Mouse (Mus musculus) liver, embryonic 13.5 days (tissue): Measurements from ENCODE around the gene Reln. TPM values are rescaled to one million over a fixed set of nuclear protein-coding genes. Genes with fewer than 3 reads are reported as not detected.

Source experiments
- ATAC-seq: fragments of 200-750 bp; cut with Nextera tagmentation; 2 replicates; pipeline ENCODE4 v1.8.0; 2017; ENCODE audit warnings: low read depth, mild to moderate bottlenecking, moderate number of reproducible peaks, moderate library complexity
- DNase-seq: peaks from one replicate; pipeline ENCODE4 v3.0.0; 2022
- H3K27ac ChIP-seq: fragments of 300-500 bp; sonication (generic); 2 replicates; pipeline ENCODE4 v1.5.1; 2015; ENCODE audit warnings: moderate library complexity, mild to moderate bottlenecking, inconsistent platforms
- H3K27me3 ChIP-seq: fragments of 300-500 bp; sonication (generic); 2 replicates; pipeline ENCODE4 v1.6.1; 2015; ENCODE audit warnings: mild to moderate bottlenecking, inconsistent platforms
- H3K36me3 ChIP-seq: fragments of 300-500 bp; sonication (generic); 2 replicates; pipeline ENCODE4 v1.6.1; 2015; ENCODE audit warnings: mild to moderate bottlenecking, inconsistent platforms
- H3K4me1 ChIP-seq: fragments of 300-500 bp; sonication (generic); replicated peaks from 2 replicates; pipeline ENCODE4 v1.6.1; 2015; ENCODE audit warnings: inconsistent platforms
- H3K4me2 ChIP-seq: fragments of 300-500 bp; sonication (generic); 2 replicates; pipeline ENCODE4 v1.6.1; 2015; ENCODE audit warnings: inconsistent platforms, mild to moderate bottlenecking, moderate library complexity
- H3K4me3 ChIP-seq: fragments of 300-500 bp; sonication (generic); replicated peaks from 2 replicates; pipeline ENCODE4 v1.5.1; 2015; ENCODE audit warnings: mild to moderate bottlenecking, inconsistent platforms
- H3K9ac ChIP-seq: fragments of 300-500 bp; sonication (generic); 2 replicates; pipeline ENCODE4 v1.6.1; 2015; ENCODE audit warnings: mild to moderate bottlenecking, inconsistent platforms
- H3K9me3 ChIP-seq: fragments of 300-500 bp; sonication (generic); replicated peaks from 2 replicates; pipeline ENCODE4 v1.6.1; 2016; ENCODE audit warnings: inconsistent platforms
- WGBS: fragments of 180-500 bp; shearing (Covaris S2); methylation state at CpG from one replicate; pipeline ENCODE4 v1.1.7; 2015; ENCODE audit not compliant: insufficient replicate concordance; 5-methylcytosine and 5-hydroxymethylcytosine counted together
- polyA plus RNA-seq: library from polyadenylated mRNA; unstranded; fragments of >200 nt; fragmentation: Nextera tagmentation; extraction: Ambion mirVana; gene quantifications from 2 replicates; pipeline ENCODE4 v1.2.1, GENCODE M21; 2015

The Reln gene
- polyA plus RNA-seq, 1 experiment from 2014 or later = 22.5 TPM

GRCm38 (mm10) chr5:22223940-22224339 is 120.6 kb downstream of the Reln start:
- Histone ChIP-seq H3K4me2 (no peak overlapping the region), H3K27me3 (no peaks in the 10 kb centered on the region), H3K9me3 (no peaks in the 10 kb centered on the region), H3K36me3 (peaks cover 7% of the 10 kb centered on the region; the same call in 1 of the 2 replicates), H3K4me3 (no peak overlapping the region), H3K9ac (no peak overlapping the region), H3K27ac (no peak overlapping the region), H3K4me1 (no peaks in the 10 kb centered on the region)
- 58% methylated on average over 2 of the region's 2 CpGs for WGBS
- no peak for ATAC-seq
- no peak for DNase-seq

- WGBS = 68% methylated on average over 8 of the region's 8 CpGs
- H3K36me3 ChIP-seq = no peaks in the 10 kb centered on the region
- H3K4me2 ChIP-seq = no peak overlapping the region
- DNase-seq (no peak), ATAC-seq (no peak)
- H3K27me3 ChIP-seq = no peaks in the 10 kb centered on the region
- H3K27ac ChIP-seq = no peak overlapping the region
- no peaks in the 10 kb centered on the region for H3K9me3 ChIP-seq
- no peaks in the 10 kb centered on the region for H3K4me1 ChIP-seq
- no peak overlapping the region for H3K9ac ChIP-seq
- H3K4me3 ChIP-seq = no peak overlapping the region
These were observed 136.0 kb downstream of the Reln start for GRCm38 (mm10) chr5:22208311-22209021.

- WGBS = 56% methylated on average over 2 of the region's 2 CpGs
- no peak for DNase-seq
These were observed 146.6 kb downstream of the Reln start for GRCm38 (mm10) chr5:22197926-22198325.

GRCm38 (mm10) chr5:22196891-22197290 is 147.6 kb downstream of the Reln start:
- Histone ChIP-seq H3K4me1 (peaks cover 7% of the 10 kb centered on the region; the same call in 1 of the 2 replicates), H3K9ac (no peak overlapping the region), H3K36me3 (peaks cover 4% of the 10 kb centered on the region; the same call in 1 of the 2 replicates), H3K27me3 (no peaks in the 10 kb centered on the region), H3K4me3 (no peak overlapping the region), H3K9me3 (no peaks in the 10 kb centered on the region), H3K4me2 (no peak overlapping the region), H3K27ac (no peak overlapping the region)
- 75% methylated on average over 2 of the region's 2 CpGs for WGBS
- DNase-seq (no peak), ATAC-seq (no peak)

More at GRCm38 (mm10) chr5:22197926-22198325, 146.6 kb downstream of the Reln start:
- Histone ChIP-seq H3K27ac (no peak overlapping the region), H3K4me1 (peaks cover 7% of the 10 kb centered on the region; the same call in 1 of the 2 replicates), H3K36me3 (peaks cover 4% of the 10 kb centered on the region; the same call in 1 of the 2 replicates), H3K9me3 (no peaks in the 10 kb centered on the region), H3K4me3 (no peak overlapping the region), H3K4me2 (no peak overlapping the region), H3K9ac (no peak overlapping the region), H3K27me3 (no peaks in the 10 kb centered on the region)
- ATAC-seq = no peak

GRCm38 (mm10) chr5:22196476-22196875 is 148.0 kb downstream of the Reln start:
- Histone ChIP-seq H3K27me3 (no peaks in the 10 kb centered on the region), H3K9ac (no peak overlapping the region), H3K27ac (no peak overlapping the region), H3K4me1 (peaks cover 7% of the 10 kb centered on the region; the same call in 1 of the 2 replicates), H3K9me3 (no peaks in the 10 kb centered on the region), H3K4me2 (no peak overlapping the region), H3K4me3 (no peak overlapping the region), H3K36me3 (peaks cover 4% of the 10 kb centered on the region; the same call in 1 of the 2 replicates)
- ATAC-seq (no peak), DNase-seq (no peak)
- WGBS = 54% methylated on average over 4 of the region's 4 CpGs

- Histone ChIP-seq H3K4me2 (no peak overlapping the region), H3K36me3 (peaks cover 4% of the 10 kb centered on the region; the same call in 1 of the 2 replicates), H3K27me3 (no peaks in the 10 kb centered on the region), H3K4me3 (no peak overlapping the region), H3K27ac (no peak overlapping the region), H3K9ac (no peak overlapping the region), H3K4me1 (peaks cover 7% of the 10 kb centered on the region; the same call in 1 of the 2 replicates), H3K9me3 (no peaks in the 10 kb centered on the region)
- no peak for DNase-seq
- 65% methylated on average over 8 of the region's 8 CpGs for WGBS
- no peak for ATAC-seq
These were observed 149.1 kb downstream of the Reln start for GRCm38 (mm10) chr5:22195352-22195941.

GRCm38 (mm10) chr5:22191784-22192183 is 152.7 kb downstream of the Reln start:
- Histone ChIP-seq H3K4me2 (no peak overlapping the region), H3K36me3 (no peaks in the 10 kb centered on the region), H3K27ac (no peak overlapping the region), H3K27me3 (no peaks in the 10 kb centered on the region), H3K4me1 (peaks cover 7% of the 10 kb centered on the region; the same call in 1 of the 2 replicates), H3K9ac (no peak overlapping the region), H3K4me3 (no peak overlapping the region), H3K9me3 (no peaks in the 10 kb centered on the region)
- ATAC-seq = no peak
- no peak for DNase-seq
- WGBS = 73% methylated on average over 7 of the region's 7 CpGs

GRCm38 (mm10) chr5:22190333-22190732 is 154.2 kb downstream of the Reln start:
- no peak overlapping the region for H3K27ac ChIP-seq
- no peak for ATAC-seq
- no peak overlapping the region for H3K4me3 ChIP-seq
- H3K9ac ChIP-seq = no peak overlapping the region
- H3K9me3 ChIP-seq = no peaks in the 10 kb centered on the region
- no peak for DNase-seq
- H3K4me2 ChIP-seq = no peak overlapping the region
- no peaks in the 10 kb centered on the region for H3K36me3 ChIP-seq
- 0 out of 2 replicates have a peak, but pooled peaks cover 2% of the 10 kb centered on the region for H3K4me1 ChIP-seq
- no peaks in the 10 kb centered on the region for H3K27me3 ChIP-seq
- WGBS = 45% methylated on average over 3 of the region's 3 CpGs

- no peak for DNase-seq
- Histone ChIP-seq H3K4me3 (no peak overlapping the region), H3K27ac (no peak overlapping the region), H3K9ac (no peak overlapping the region), H3K36me3 (no peaks in the 10 kb centered on the region), H3K4me2 (no peak overlapping the region), H3K9me3 (no peaks in the 10 kb centered on the region), H3K4me1 (no peaks in the 10 kb centered on the region), H3K27me3 (no peaks in the 10 kb centered on the region)
- WGBS = 60% methylated on average over 3 of the region's 3 CpGs
- ATAC-seq = no peak
These were observed 156.9 kb downstream of the Reln start for GRCm38 (mm10) chr5:22187599-22187998.

GRCm38 (mm10) chr5:22176480-22176879 is 168.0 kb downstream of the Reln start:
- H3K4me3 ChIP-seq = no peak overlapping the region
- WGBS = 61% methylated on average over 5 of the region's 5 CpGs

GRCm38 (mm10) chr5:22171336-22171735 is 173.2 kb downstream of the Reln start:
- H3K27me3 ChIP-seq = no peaks in the 10 kb centered on the region
- H3K4me2 ChIP-seq = no peak overlapping the region
- DNase-seq (no peak), ATAC-seq (no peak)
- no peak overlapping the region for H3K4me3 ChIP-seq
- no peaks in the 10 kb centered on the region for H3K9me3 ChIP-seq
- no peaks in the 10 kb centered on the region for H3K36me3 ChIP-seq
- no peaks in the 10 kb centered on the region for H3K4me1 ChIP-seq
- no peak overlapping the region for H3K9ac ChIP-seq
- no peak overlapping the region for H3K27ac ChIP-seq
- WGBS = 73% methylated on average over 5 of the region's 5 CpGs

More at GRCm38 (mm10) chr5:22176480-22176879, 168.0 kb downstream of the Reln start:
- Histone ChIP-seq H3K9me3 (no peaks in the 10 kb centered on the region), H3K4me1 (no peaks in the 10 kb centered on the region), H3K36me3 (no peaks in the 10 kb centered on the region), H3K27me3 (no peaks in the 10 kb centered on the region), H3K27ac (no peak overlapping the region), H3K9ac (no peak overlapping the region), H3K4me2 (no peak overlapping the region)
- ATAC-seq = no peak
- DNase-seq = no peak
